Mouse (Mus musculus) liver, embryonic 14.5 days (tissue): ENCODE measurements around the gene Olfr748.

ENCODE experiments used
- CTCF ChIP-seq: IDR thresholded peaks from 2 replicates; pipeline ENCODE4 v1.5.1; 2016; ENCODE audit warnings: antibody characterized with exemption, low read depth, control low read depth
- EP300 ChIP-seq: IDR thresholded peaks from 2 replicates; pipeline ENCODE4 v1.6.1; 2016; ENCODE audit warnings: antibody characterized with exemption, low read depth

DNA sequence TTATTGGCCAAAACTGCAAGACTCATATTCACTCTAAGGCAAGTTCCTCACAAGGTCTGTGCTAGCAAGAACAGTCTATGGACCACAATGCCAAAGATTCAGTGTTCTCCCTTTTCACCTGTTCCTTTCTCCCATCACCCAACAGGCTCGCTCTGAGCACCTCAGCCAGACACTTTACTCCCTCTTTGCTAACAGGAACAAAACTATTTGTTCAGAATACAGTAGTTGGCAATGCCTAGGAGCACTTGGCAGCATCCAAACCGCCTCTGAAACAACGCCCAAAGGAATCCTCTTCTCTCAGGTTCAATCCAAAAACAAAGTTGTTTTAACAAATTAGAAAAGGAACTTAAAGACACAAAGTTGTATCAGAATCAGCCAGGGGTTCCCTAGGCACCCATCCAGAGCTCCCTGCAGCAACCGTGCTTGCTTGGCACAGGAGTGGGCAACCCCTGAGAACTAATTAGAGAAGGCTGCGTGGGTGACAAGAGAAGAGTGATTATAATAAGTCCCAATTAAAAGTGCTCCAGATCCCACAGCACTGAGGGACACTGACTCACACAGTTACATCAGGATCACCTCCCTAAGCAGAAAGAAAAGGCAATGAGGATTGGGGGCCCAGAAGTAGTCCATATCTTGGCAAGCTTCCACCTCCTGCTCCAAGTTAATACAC lies 51.4 kb downstream of the Olfr748 start:
- TF ChIP-seq CTCF: no peak
- TF ChIP-seq EP300: no peak
